Comparison of ENCODE assay signal across 9 mouse cellular contexts in genomic region chr4:144930366-144930765, GRCm38 (mm10). TPM values are rescaled to one million over a fixed set of nuclear protein-coding genes. Genes with fewer than 3 reads are reported as not detected.
DNase-seq lines count a peak whose midpoint lies in the region; ATAC-seq and TF ChIP-seq lines count a peak whose summit lies in the region.
"Had no signal": no experiment of that assay in that cellular context is flagged by ENCODE, and none has a peak within 500 bp of the region (broad histone marks: within the 10 kb centered on the region; RNA-seq: fewer than 3 reads in every experiment).

No protein-coding gene starts in this region.

- no peaks in the 10 kb centered on the region for H3K9me3 ChIP-seq in hindbrain, postnatal 0 days (ENCODE audit: low read length)
- H3K9me3 ChIP-seq in limb, embryonic 14.5 days (ENCODE audit: control insufficient read depth, low read length): no peaks in the 10 kb centered on the region

- H3K4me2 ChIP-seq in hindbrain, postnatal 0 days (ENCODE audit: low read depth, low read length): no peak overlapping the region
- H3K4me2 ChIP-seq in limb, embryonic 14.5 days (replicated peaks; ENCODE audit: low read depth, low read length, severe bottlenecking): no peak overlapping the region; the same call in 1 of the 2 replicates

- TF ChIP-seq CTCF in hindbrain, postnatal 0 days (IDR thresholded peaks at IDR 0.05; ENCODE audit: low read depth): no peak

- H3K4me3 ChIP-seq in hindbrain, postnatal 0 days (ENCODE audit: low read length): no peak overlapping the region
- no peak overlapping the region for H3K4me3 ChIP-seq in limb, embryonic 14.5 days (replicated peaks; ENCODE audit: low read length)

- no peak for DNase-seq in frontal cortex, postnatal 25 days (ENCODE audit: low spot score in 2 of 2)
- DNase-seq in brain, embryonic 18.5 days (ENCODE audit: low read depth, low spot score): peak; percentile 34
- peak; percentile 93 for DNase-seq in gastrocnemius, adult 18-20 months (ENCODE audit: low spot score)
- DNase-seq in hindbrain, postnatal 0 days (ENCODE audit: low spot score): peak; percentile 73
- peak; percentile 83 for DNase-seq in limb, embryonic 14.5 days (ENCODE audit: low spot score)
- peak; percentile 71 for DNase-seq in ovary, adult 18-20 months (ENCODE audit: low spot score)
- DNase-seq in spleen, postnatal 4 days (ENCODE audit: low spot score in 2 of 2): no peak

- no peaks in the 10 kb centered on the region for H3K4me1 ChIP-seq in hindbrain, postnatal 0 days (ENCODE audit: insufficient read depth, low read length)
- H3K4me1 ChIP-seq in limb, embryonic 14.5 days (ENCODE audit: control insufficient read depth, insufficient read depth, low read length): peaks cover 13% of the 10 kb centered on the region

- no peak overlapping the region for H3K9ac ChIP-seq in hindbrain, postnatal 0 days (replicated peaks; ENCODE audit: low read length)
- no peak overlapping the region for H3K9ac ChIP-seq in limb, embryonic 14.5 days (ENCODE audit: low read depth, low read length, severe bottlenecking)

- H3K27me3 ChIP-seq in hindbrain, postnatal 0 days (ENCODE audit: insufficient read depth, low read length): no peaks in the 10 kb centered on the region
- H3K27me3 ChIP-seq in limb, embryonic 14.5 days (ENCODE audit: control insufficient read depth, insufficient read depth, low read length): no peaks in the 10 kb centered on the region
- H3K27me3 ChIP-seq: CH12.LX had no signal

- 0 out of 2 replicates have a peak, but pooled peaks cover 6% of the 10 kb centered on the region for H3K36me3 ChIP-seq in hindbrain, postnatal 0 days (ENCODE audit: insufficient read depth, low read length)
- H3K36me3 ChIP-seq in limb, embryonic 14.5 days (ENCODE audit: control insufficient read depth, insufficient read depth, low read length): peaks cover 30% of the 10 kb centered on the region

- ATAC-seq in frontal cortex, adult (ENCODE audit: low TSS enrichment): peak; percentile 57
- ATAC-seq in hindbrain, postnatal 0 days: peak; percentile 62
- peak; percentile 81 for ATAC-seq in limb, embryonic 14.5 days (ENCODE audit: low FRiP score, low read depth)

- no peak for TF ChIP-seq POLR2A in limb, embryonic 14.5 days (IDR thresholded peaks at IDR 0.05; ENCODE audit: borderline replicate concordance, extremely low read depth, insufficient read depth, insufficient read length)

- WGBS in hindbrain, postnatal 0 days: 30% methylated on average over 10 of the region's 10 CpGs
- 15% methylated on average over 10 of the region's 10 CpGs for WGBS in limb, embryonic 14.5 days

- peak overlapping the region; percentile 72 for H3K27ac ChIP-seq in hindbrain, postnatal 0 days
- peak overlapping the region; percentile 52; the same call in 1 of the 2 replicates for H3K27ac ChIP-seq in limb, embryonic 14.5 days (replicated peaks; ENCODE audit: low read depth, low read length)

RNA-seq across cellular contexts. Expression of gene Dhrs3, which starts 37.7 kb away (rescaled TPM):
- total RNA-seq in gastrocnemius, adult 18-20 months (2021): 10 to 100 TPM; 41.1 to 43.1 TPM
- 35.5 and 40.1 TPM in 2 replicates for total RNA-seq in hindbrain, postnatal 0 days (2014; rRNA removed)
- polyA plus RNA-seq in hindbrain, postnatal 0 days (2015; fragmentation: Nextera tagmentation; extraction: Ambion mirVana): 51.8 and 59.8 TPM in 2 replicates
- polyA plus RNA-seq in limb, embryonic 14.5 days (2012; rRNA removed): 69.7 and 80.0 TPM in 2 replicates
- 121 and 134 TPM in 2 replicates for polyA plus RNA-seq in limb, embryonic 14.5 days (2014; fragmentation: Nextera tagmentation; extraction: Ambion mirVana)

Comparison
In these comparisons a context has a peak if more than half of its experiments do, and no peak if none do; other contexts are left out.
1. DNase-seq: peak in brain, embryonic 18.5 days (single experiment), gastrocnemius, adult 18-20 months (single experiment), hindbrain, postnatal 0 days (single experiment), limb, embryonic 14.5 days (single experiment) and ovary, adult 18-20 months (single experiment); none in frontal cortex, postnatal 25 days (0 of 2) and spleen, postnatal 4 days (0 of 2).
2. Peak in every context shown above with its lines, with median percentiles within 50 percentile points of each other: ATAC-seq.